Mouse (Mus musculus): ENCODE results near the gene Trpm5.

DNA sequence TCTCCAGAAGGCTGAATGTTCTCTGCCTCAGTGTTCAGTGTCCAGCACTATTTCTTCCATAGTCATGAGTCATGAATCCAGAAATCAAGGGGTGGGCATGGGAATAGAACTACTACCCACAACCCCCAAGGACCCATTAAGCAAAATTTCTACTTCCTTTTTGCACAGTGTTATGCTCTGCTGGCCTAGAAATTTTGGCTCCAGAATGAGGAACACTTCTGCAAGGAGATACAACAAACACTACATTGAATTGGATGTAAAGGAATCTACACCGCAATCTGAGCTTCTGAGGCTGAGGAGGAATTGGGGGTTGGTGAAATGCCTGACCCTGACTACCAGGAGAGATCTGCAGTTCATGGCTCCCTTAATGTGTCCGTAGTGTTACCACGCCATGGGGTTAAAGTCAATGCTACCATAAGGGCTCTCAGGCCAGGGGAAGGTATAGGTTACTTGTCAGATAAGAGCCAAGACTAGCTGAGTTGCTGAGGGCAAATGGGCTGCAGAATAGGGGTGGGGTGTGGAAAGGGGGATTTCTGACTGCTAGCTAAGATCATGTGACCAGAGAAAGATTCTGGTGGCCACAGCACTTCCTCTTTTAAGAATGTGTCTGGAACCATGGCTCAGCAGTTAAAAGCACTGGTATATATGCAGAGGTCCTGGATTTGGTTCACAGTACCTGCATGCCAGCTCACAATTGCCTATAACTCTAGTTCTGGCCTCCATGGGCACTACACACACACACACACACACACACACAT, 56.1 kb downstream of the Trpm5 start:
- no peak for TF ChIP-seq CTCF (IDR thresholded peaks at IDR 0.05; ENCODE audit: extremely low read depth, insufficient read depth, insufficient read length, insufficient replicate concordance)
- TF ChIP-seq POLR2A (IDR thresholded peaks at IDR 0.05; ENCODE audit: low read depth, low read length) = no peak
